Mouse (Mus musculus): ENCODE measurements at regions not wholly inside any gene's neighbourhood (a gene's known extent, or its start where the extent isn't known, plus 50 kb on each side); places are given as distances from the start of the nearest gene placed in this dataset.
"Not testable (repeated sequence)": the region's sequence is repeated elsewhere in the genome, so short reads cannot be mapped to it uniquely, and the experiment has no call there.

DNA sequence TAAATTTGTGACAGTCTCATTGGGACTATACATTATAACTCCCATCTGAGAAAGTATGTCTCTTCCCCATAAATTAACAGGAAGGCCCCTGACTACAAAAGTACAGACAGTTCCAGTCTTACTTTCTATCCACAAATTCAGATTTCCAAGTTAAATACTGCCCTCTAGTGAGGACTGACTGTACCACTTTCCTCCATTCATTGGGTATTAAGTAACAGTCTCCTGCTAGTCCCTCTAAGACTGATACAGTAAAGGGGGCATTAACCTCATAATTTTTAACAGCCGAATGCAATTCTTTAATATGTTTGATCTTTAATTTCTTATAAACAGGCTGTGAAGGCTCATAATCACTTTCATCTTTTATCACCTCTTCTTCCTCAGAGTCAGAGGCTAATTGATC lies 131.0 kb upstream of the Adcyap1 start:
- H3K36me3 ChIP-seq (ENCODE audit: control insufficient read depth, insufficient read depth, low read length); H3K27ac ChIP-seq (replicated peaks); ATAC-seq (ENCODE audit: low FRiP score, low TSS enrichment); H3K4me1 ChIP-seq (replicated peaks; ENCODE audit: control insufficient read depth, insufficient read depth); H3K4me2 ChIP-seq (replicated peaks; ENCODE audit: low read depth); H3K9me3 ChIP-seq (ENCODE audit: control insufficient read depth, low read length); H3K9ac ChIP-seq (ENCODE audit: low read length); DNase-seq (ENCODE audit: low spot score); H3K4me3 ChIP-seq (ENCODE audit: low read depth, low read length); H3K27me3 ChIP-seq (ENCODE audit: control insufficient read depth, insufficient read depth, low read length): not testable (repeated sequence)
- 54% methylated on average over 1 of the region's 1 CpGs for WGBS
- TF ChIP-seq CTCF (IDR thresholded peaks at IDR 0.05; ENCODE audit: low read depth) = peak; percentile 61

DNA sequence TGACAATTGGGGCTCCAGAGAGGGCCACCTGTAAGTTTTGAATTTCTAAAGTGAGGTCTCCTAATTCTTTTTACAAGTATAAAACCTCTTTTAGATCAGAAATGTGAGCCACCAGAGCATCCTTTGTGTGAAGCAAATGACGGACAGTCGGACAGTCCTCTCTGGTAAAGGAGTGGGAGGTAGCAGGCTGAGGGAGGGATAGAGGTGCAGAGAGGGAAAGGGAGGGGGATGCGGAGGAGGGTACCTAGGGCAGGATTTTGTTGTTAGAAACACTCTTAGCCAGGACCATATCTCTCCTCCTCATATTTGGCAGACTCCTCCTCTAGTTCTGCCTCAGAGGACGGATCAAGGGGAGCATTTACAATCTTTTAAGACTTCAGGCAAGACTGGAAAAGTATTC lies 130.3 kb upstream of the Adcyap1 start:
- no peaks in the 10 kb centered on the region for H3K27me3 ChIP-seq (ENCODE audit: control insufficient read depth, insufficient read depth, low read length)
- 50% methylated on average over 4 of the region's 4 CpGs for WGBS
- no peak overlapping the region for H3K9ac ChIP-seq (ENCODE audit: low read length)
- no peaks in the 10 kb centered on the region for H3K36me3 ChIP-seq (ENCODE audit: control insufficient read depth, insufficient read depth, low read length)
- H3K4me1 ChIP-seq (replicated peaks; ENCODE audit: control insufficient read depth, insufficient read depth) = no peaks in the 10 kb centered on the region
- no peak overlapping the region for H3K27ac ChIP-seq (replicated peaks)
- no peak for DNase-seq (ENCODE audit: low spot score)
- TF ChIP-seq CTCF (IDR thresholded peaks at IDR 0.05; ENCODE audit: low read depth) = no peak
- no peak overlapping the region for H3K4me2 ChIP-seq (replicated peaks; ENCODE audit: low read depth)
- ATAC-seq (ENCODE audit: low FRiP score, low TSS enrichment) = no peak
- no peaks in the 10 kb centered on the region for H3K9me3 ChIP-seq (ENCODE audit: control insufficient read depth, low read length)
- no peak overlapping the region for H3K4me3 ChIP-seq (ENCODE audit: low read depth, low read length)

DNA sequence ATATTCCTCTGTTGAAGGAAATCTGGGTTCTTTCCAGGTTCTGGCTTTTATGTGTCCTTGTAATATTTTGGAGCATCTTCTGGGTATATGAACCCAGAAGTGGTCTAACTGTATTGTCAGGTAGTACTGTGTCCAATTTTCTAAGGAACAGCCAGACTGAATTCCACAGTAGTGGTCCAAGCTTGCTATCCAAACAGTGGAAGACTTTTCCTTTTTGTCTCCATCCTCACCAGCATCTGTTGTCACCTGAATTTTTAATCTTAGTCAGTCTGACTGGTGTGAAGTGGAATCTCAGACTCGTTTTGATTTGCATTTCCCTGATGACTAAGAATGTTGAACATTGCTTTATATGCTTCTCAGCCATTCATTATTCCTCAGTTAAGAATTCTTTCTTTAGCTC lies 114.8 kb upstream of the Adcyap1 start:
- no peaks in the 10 kb centered on the region for H3K4me1 ChIP-seq (replicated peaks; ENCODE audit: control insufficient read depth, insufficient read depth)
- TF ChIP-seq CTCF (IDR thresholded peaks at IDR 0.05; ENCODE audit: low read depth) (no peak), EP300 (optimal IDR thresholded peaks at IDR 0.05) (no peak)
- H3K9ac ChIP-seq (ENCODE audit: low read length) = no peak overlapping the region
- no peaks in the 10 kb centered on the region for H3K27me3 ChIP-seq (ENCODE audit: control insufficient read depth, insufficient read depth, low read length)
- H3K36me3 ChIP-seq (ENCODE audit: control insufficient read depth, insufficient read depth, low read length) = no peaks in the 10 kb centered on the region
- ATAC-seq (ENCODE audit: low FRiP score, low TSS enrichment) (no peak), DNase-seq (ENCODE audit: low spot score) (no peak)
- H3K4me3 ChIP-seq (ENCODE audit: low read depth, low read length) = no peak overlapping the region
- H3K4me2 ChIP-seq (replicated peaks; ENCODE audit: low read depth) = no peak overlapping the region
- H3K9me3 ChIP-seq (ENCODE audit: control insufficient read depth, low read length) = no peaks in the 10 kb centered on the region
- WGBS = 30% methylated on average over 1 of the region's 1 CpGs
- no peak overlapping the region for H3K27ac ChIP-seq (replicated peaks)

DNA sequence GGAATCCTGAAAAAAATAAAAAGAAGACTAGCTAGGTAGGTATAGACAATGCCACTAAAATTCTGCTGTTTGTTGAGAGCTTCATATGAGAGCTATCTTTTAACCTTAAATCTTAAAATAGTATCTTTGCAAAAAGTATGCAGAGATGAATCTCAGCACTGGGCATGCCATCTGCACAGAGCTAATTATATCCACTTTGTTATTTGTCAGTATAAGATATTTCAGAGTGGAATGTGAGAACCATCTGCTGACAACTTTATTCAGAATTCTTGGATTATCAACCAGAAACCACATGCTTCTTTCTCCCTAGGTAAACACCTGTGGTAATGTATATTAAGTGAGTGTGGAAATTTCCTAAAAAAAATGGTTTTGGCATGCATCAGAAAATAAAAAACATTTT lies 94.3 kb upstream of the Adcyap1 start:
- Histone ChIP-seq H3K9ac (ENCODE audit: low read length) (no peak overlapping the region), H3K4me3 (ENCODE audit: low read depth, low read length) (no peak overlapping the region), H3K4me2 (replicated peaks; ENCODE audit: low read depth) (no peak overlapping the region), H3K36me3 (ENCODE audit: control insufficient read depth, insufficient read depth, low read length) (no peaks in the 10 kb centered on the region), H3K4me1 (replicated peaks; ENCODE audit: control insufficient read depth, insufficient read depth) (no peaks in the 10 kb centered on the region), H3K27me3 (ENCODE audit: control insufficient read depth, insufficient read depth, low read length) (no peaks in the 10 kb centered on the region), H3K9me3 (ENCODE audit: control insufficient read depth, low read length) (no peaks in the 10 kb centered on the region), H3K27ac (replicated peaks) (no peak overlapping the region)
- no peak for TF ChIP-seq CTCF (IDR thresholded peaks at IDR 0.05; ENCODE audit: low read depth)
- TF ChIP-seq EP300 (optimal IDR thresholded peaks at IDR 0.05) = no peak
- ATAC-seq (ENCODE audit: low FRiP score, low TSS enrichment) (no peak), DNase-seq (ENCODE audit: low spot score) (no peak)

DNA sequence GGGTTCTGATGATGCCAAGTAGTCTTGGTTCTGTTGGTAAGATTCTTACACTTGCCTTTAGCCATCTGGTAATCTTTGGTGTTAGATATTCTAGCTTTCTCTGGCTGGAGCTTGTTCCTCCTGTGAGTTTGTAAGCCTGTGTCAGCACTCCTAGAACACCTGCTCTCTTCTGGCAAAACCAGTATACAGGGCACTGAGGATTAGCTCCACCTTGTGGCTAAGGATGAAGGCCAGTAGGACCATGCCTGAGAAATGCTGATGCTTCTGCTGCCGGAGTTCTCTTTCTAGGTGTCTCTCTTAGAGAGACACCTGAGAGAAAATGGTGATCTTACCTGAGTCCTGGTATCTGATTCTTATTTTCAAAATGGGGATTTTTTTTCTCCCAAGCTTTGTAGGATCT lies 58.8 kb upstream of the Adcyap1 start:
- Histone ChIP-seq H3K27ac (replicated peaks) (no peak overlapping the region), H3K9ac (ENCODE audit: low read length) (no peak overlapping the region), H3K4me3 (ENCODE audit: low read depth, low read length) (no peak overlapping the region), H3K4me1 (replicated peaks; ENCODE audit: control insufficient read depth, insufficient read depth) (no peaks in the 10 kb centered on the region), H3K27me3 (ENCODE audit: control insufficient read depth, insufficient read depth, low read length) (no peaks in the 10 kb centered on the region), H3K4me2 (replicated peaks; ENCODE audit: low read depth) (no peak overlapping the region), H3K9me3 (ENCODE audit: control insufficient read depth, low read length) (no peaks in the 10 kb centered on the region), H3K36me3 (ENCODE audit: control insufficient read depth, insufficient read depth, low read length) (no peaks in the 10 kb centered on the region)
- peak; percentile 40; the same call in 1 of the 2 replicates for TF ChIP-seq CTCF (IDR thresholded peaks at IDR 0.05; ENCODE audit: low read depth)
- no peak for TF ChIP-seq EP300 (optimal IDR thresholded peaks at IDR 0.05)
- 58% methylated on average over 1 of the region's 1 CpGs for WGBS
- no peak for ATAC-seq (ENCODE audit: low FRiP score, low TSS enrichment)
- no peak for DNase-seq (ENCODE audit: low spot score)

DNA sequence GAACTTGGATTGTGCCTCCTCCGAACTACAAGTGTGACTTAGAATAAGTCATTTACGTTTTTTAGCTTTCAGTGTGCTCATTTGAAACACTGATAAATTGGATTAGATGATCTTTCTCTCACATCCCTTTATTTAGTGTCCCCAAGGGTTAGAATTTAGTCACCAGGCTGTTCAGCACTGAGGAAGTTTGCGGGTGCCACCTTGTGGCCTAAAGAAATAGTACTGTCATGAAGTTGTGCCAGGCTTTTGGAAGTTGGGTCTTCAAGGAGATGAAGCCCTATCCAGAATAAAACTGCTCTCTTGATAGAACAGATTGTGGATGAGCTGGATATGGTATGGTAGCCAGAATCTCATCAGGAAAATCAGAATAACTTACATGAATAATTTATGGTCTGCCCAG lies 57.7 kb upstream of the Adcyap1 start:
- Histone ChIP-seq H3K36me3 (ENCODE audit: control insufficient read depth, insufficient read depth, low read length) (no peaks in the 10 kb centered on the region), H3K9ac (ENCODE audit: low read length) (no peak overlapping the region), H3K27ac (replicated peaks) (no peak overlapping the region), H3K4me3 (ENCODE audit: low read depth, low read length) (no peak overlapping the region), H3K27me3 (ENCODE audit: control insufficient read depth, insufficient read depth, low read length) (no peaks in the 10 kb centered on the region), H3K4me1 (replicated peaks; ENCODE audit: control insufficient read depth, insufficient read depth) (no peaks in the 10 kb centered on the region), H3K9me3 (ENCODE audit: control insufficient read depth, low read length) (no peaks in the 10 kb centered on the region), H3K4me2 (replicated peaks; ENCODE audit: low read depth) (no peak overlapping the region)
- ATAC-seq (ENCODE audit: low FRiP score, low TSS enrichment) (no peak), DNase-seq (ENCODE audit: low spot score) (peak; percentile 17)
- 25% methylated on average over 3 of the region's 3 CpGs for WGBS
- peak; percentile 65 for TF ChIP-seq CTCF (IDR thresholded peaks at IDR 0.05; ENCODE audit: low read depth)
- TF ChIP-seq EP300 (optimal IDR thresholded peaks at IDR 0.05) = no peak
